16 mouse cellular contexts compared by ENCODE assay signal in the genomic region with DNA sequence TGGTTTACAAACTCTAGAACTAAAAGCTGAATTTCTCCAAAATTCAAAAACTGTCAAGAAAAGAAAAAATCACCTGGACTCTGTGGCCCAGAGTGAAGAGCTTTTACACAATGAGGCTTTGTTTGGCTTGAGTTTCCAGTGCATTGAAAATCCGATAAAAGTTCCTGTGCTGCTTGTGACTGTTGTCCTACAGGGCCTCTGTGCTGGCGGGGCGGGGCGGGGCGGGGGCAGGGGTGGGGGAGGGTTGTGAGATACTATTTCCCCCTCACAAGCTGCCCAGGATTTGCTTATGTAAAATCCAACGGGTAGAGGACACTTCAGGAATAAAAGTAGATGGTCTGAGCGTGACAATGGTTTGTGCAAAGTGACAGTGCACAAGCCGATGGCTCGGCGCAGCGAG. TPM values are rescaled to one million over a fixed set of nuclear protein-coding genes. Genes with fewer than 3 reads are reported as not detected.
DNase-seq lines count a peak whose midpoint lies in the region; ATAC-seq and TF ChIP-seq lines count a peak whose summit lies in the region.
"Had no signal": no experiment of that assay in that cellular context is flagged by ENCODE, and none has a peak within 500 bp of the region (broad histone marks: within the 10 kb centered on the region; RNA-seq: fewer than 3 reads in every experiment).

No protein-coding gene starts in this region.

- no peaks in the 10 kb centered on the region for H3K27me3 ChIP-seq in heart, adult 2 months (ENCODE audit: control insufficient read depth, insufficient read depth, low read length)
- no peaks in the 10 kb centered on the region for H3K27me3 ChIP-seq in lung, embryonic 15.5 days
- no peaks in the 10 kb centered on the region for H3K27me3 ChIP-seq in intestine, postnatal 0 days (replicated peaks; ENCODE audit: control insufficient read depth, insufficient read depth, low read length)
- H3K27me3 ChIP-seq in stomach, embryonic 15.5 days (replicated peaks) = no peaks in the 10 kb centered on the region
- H3K27me3 ChIP-seq: embryonic facial prominence, embryonic 12.5 days had no signal

- no peaks in the 10 kb centered on the region; the same call in 1 of the 2 replicates for H3K36me3 ChIP-seq in heart, adult 2 months (ENCODE audit: control insufficient read depth, insufficient read depth, low read length)
- H3K36me3 ChIP-seq in lung, embryonic 15.5 days = no peaks in the 10 kb centered on the region
- no peaks in the 10 kb centered on the region for H3K36me3 ChIP-seq in intestine, postnatal 0 days (ENCODE audit: control insufficient read depth, insufficient read depth)
- H3K36me3 ChIP-seq in stomach, embryonic 15.5 days = no peaks in the 10 kb centered on the region
- H3K36me3 ChIP-seq: embryonic facial prominence, embryonic 12.5 days had no signal

- TF ChIP-seq EP300 in heart, adult 2 months (IDR thresholded peaks at IDR 0.05; ENCODE audit: insufficient read depth, low read depth, low read length) = no peak

- H3K27ac ChIP-seq in heart, adult 2 months = peak overlapping the region; percentile 71
- no peak overlapping the region; the same call in 1 of the 2 replicates for H3K27ac ChIP-seq in lung, embryonic 15.5 days
- no peak overlapping the region for H3K27ac ChIP-seq in intestine, postnatal 0 days (ENCODE audit: low read depth, low read length)
- H3K27ac ChIP-seq in stomach, embryonic 15.5 days = no peak overlapping the region
- H3K27ac ChIP-seq: embryonic facial prominence, embryonic 12.5 days had no signal

- ATAC-seq in lung, embryonic 15.5 days (ENCODE audit: borderline replicate concordance, extremely low read depth, low FRiP score, low TSS enrichment) = no peak
- no peak for ATAC-seq in intestine, postnatal 0 days
- no peak for ATAC-seq in stomach, embryonic 15.5 days (ENCODE audit: insufficient read depth, low FRiP score, low read depth)
- ATAC-seq: forebrain, embryonic 16.5 days had no signal

- TF ChIP-seq CTCF in heart, adult 2 months (IDR thresholded peaks at IDR 0.05) = no peak
- no peak for TF ChIP-seq CTCF in intestine, postnatal 0 days (IDR thresholded peaks at IDR 0.05; ENCODE audit: low read depth)

- H3K4me3 ChIP-seq in heart, adult 2 months = peak overlapping the region; percentile 17
- no peak overlapping the region for H3K4me3 ChIP-seq in lung, embryonic 15.5 days
- H3K4me3 ChIP-seq in intestine, postnatal 0 days (ENCODE audit: low read depth, low read length) = no peak overlapping the region
- H3K4me3 ChIP-seq in stomach, embryonic 15.5 days (replicated peaks) = no peak overlapping the region
- H3K4me3 ChIP-seq: embryonic facial prominence, embryonic 12.5 days had no signal

- peaks cover 3% of the 10 kb centered on the region for H3K4me1 ChIP-seq in heart, adult 2 months (ENCODE audit: control insufficient read depth, insufficient read depth, low read length)
- 0 out of 2 replicates have a peak, but pooled peaks cover 13% of the 10 kb centered on the region for H3K4me1 ChIP-seq in lung, embryonic 15.5 days
- H3K4me1 ChIP-seq in intestine, postnatal 0 days (replicated peaks; ENCODE audit: control insufficient read depth, insufficient read depth, low read length) = no peaks in the 10 kb centered on the region
- peaks cover 5% of the 10 kb centered on the region; the same call in 1 of the 2 replicates for H3K4me1 ChIP-seq in stomach, embryonic 15.5 days

- 40% methylated on average over 11 of the region's 11 CpGs for WGBS in heart, adult 2 months
- 31% methylated on average over 11 of the region's 11 CpGs for WGBS in lung, embryonic 15.5 days
- 38% methylated on average over 11 of the region's 11 CpGs for WGBS in intestine, postnatal 0 days
- 37% methylated on average over 11 of the region's 11 CpGs for WGBS in stomach, embryonic 15.5 days

- H3K9ac ChIP-seq in heart, adult 2 months (ENCODE audit: low read depth, low read length) = no peak overlapping the region
- no peak overlapping the region for H3K9ac ChIP-seq in lung, embryonic 15.5 days
- no peak overlapping the region for H3K9ac ChIP-seq in intestine, postnatal 0 days (ENCODE audit: low read depth, low read length)
- no peak overlapping the region for H3K9ac ChIP-seq in stomach, embryonic 15.5 days
- H3K9ac ChIP-seq: embryonic facial prominence, embryonic 12.5 days had no signal

- intact Hi-C loops in heart, adult 2 months (cut with DNase I) = loop anchor here (2.0 kb wide), 2 partner anchors 26 to 72 kb away; no protein-coding TSS in a partner anchor
- intact Hi-C loops in heart, postnatal 14 days (cut with DNase I) = no loop called here

- no peaks in the 10 kb centered on the region for H3K9me3 ChIP-seq in lung, embryonic 15.5 days
- no peaks in the 10 kb centered on the region for H3K9me3 ChIP-seq in intestine, postnatal 0 days (ENCODE audit: control insufficient read depth)
- no peaks in the 10 kb centered on the region for H3K9me3 ChIP-seq in stomach, embryonic 15.5 days
- H3K9me3 ChIP-seq: embryonic facial prominence, embryonic 12.5 days had no signal

- TF ChIP-seq POLR2A in heart, adult 2 months (IDR thresholded peaks at IDR 0.05; ENCODE audit: insufficient read depth, low read depth, low read length) = no peak

- no peaks in the 10 kb centered on the region for H3K79me2 ChIP-seq in heart, adult 2 months (replicated peaks; ENCODE audit: control insufficient read depth, insufficient read depth, low read length)

- no peak for DNase-seq in heart, adult 2 months
- DNase-seq in heart, postnatal 14 days = no peak
- no peak for DNase-seq in lung, postnatal 14 days
- DNase-seq in thymus, postnatal 0 days (ENCODE audit: low spot score) = no peak
- DNase-seq in adrenal gland, postnatal 36 days = no peak
- DNase-seq: adrenal gland, adult 8-10 months; cerebellum, adult 11 months; kidney, postnatal 10 days; layer of hippocampus, postnatal 36 days; lung, postnatal 36 days; thymus, adult 18-20 months had no signal

- peak overlapping the region; percentile 10; the same call in 1 of the 2 replicates for H3K4me2 ChIP-seq in lung, embryonic 15.5 days
- peak overlapping the region; percentile 21; the same call in 1 of the 2 replicates for H3K4me2 ChIP-seq in intestine, postnatal 0 days (replicated peaks; ENCODE audit: low read depth)
- H3K4me2 ChIP-seq in stomach, embryonic 15.5 days = peak overlapping the region; percentile 24

RNA-seq across cellular contexts. Expression of gene Pparg, which starts 16.2 kb away (rescaled TPM):
- total RNA-seq in heart, adult 2 months (2021) = 10 to 100 TPM; 11.6 to 11.7 TPM
- polyA plus RNA-seq in heart, adult 2 months (2012; rRNA removed) = 12.4 and 15.7 TPM in 2 replicates
- 10 to 100 TPM; 14.1 to 21.6 TPM for total RNA-seq in heart, postnatal 14 days (2021)
- polyA plus RNA-seq in lung, embryonic 15.5 days (2015; fragmentation: Nextera tagmentation; extraction: Ambion mirVana) = 3.9 and 4.2 TPM in 2 replicates
- 17.8 and 20.5 TPM in 2 replicates for polyA plus RNA-seq in intestine, postnatal 0 days (2015; fragmentation: Nextera tagmentation; extraction: Ambion mirVana)
- polyA plus RNA-seq in stomach, embryonic 15.5 days (2015; fragmentation: Nextera tagmentation; extraction: Ambion mirVana) = 15.6 and 17.1 TPM in 2 replicates
- polyA plus RNA-seq in thymus, postnatal 0 days (2015; fragmentation: Nextera tagmentation; extraction: Ambion mirVana) = 4.7 and 5.9 TPM in 2 replicates
- total RNA-seq in adrenal gland, postnatal 36 days (2021) = 10 to 100 TPM; 50.4 to 65.3 TPM
